Mouse (Mus musculus) cerebellum, postnatal 25 days (tissue): ENCODE measurements at regions not wholly inside any gene's neighbourhood (a gene's known extent, or its start where the extent isn't known, plus 50 kb on each side); places are given as distances from the start of the nearest gene placed in this dataset.
"Not testable (repeated sequence)": the region's sequence is repeated elsewhere in the genome, so short reads cannot be mapped to it uniquely, and the experiment has no call there.

Experiments used
- DNase-seq, 2 experiments: peaks; one replicate each; pipeline ENCODE4 v3.0.0; 2021; ENCODE audit warnings: mixed read lengths in 2 of 2

- no peak for DNase-seq
These were observed 241.6 kb downstream of the Enc1 start for GRCm38 (mm10) chr13:97482439-97482946.

- DNase-seq = no peak
These were observed 240.4 kb downstream of the Enc1 start for GRCm38 (mm10) chr13:97481259-97481658.

DNA sequence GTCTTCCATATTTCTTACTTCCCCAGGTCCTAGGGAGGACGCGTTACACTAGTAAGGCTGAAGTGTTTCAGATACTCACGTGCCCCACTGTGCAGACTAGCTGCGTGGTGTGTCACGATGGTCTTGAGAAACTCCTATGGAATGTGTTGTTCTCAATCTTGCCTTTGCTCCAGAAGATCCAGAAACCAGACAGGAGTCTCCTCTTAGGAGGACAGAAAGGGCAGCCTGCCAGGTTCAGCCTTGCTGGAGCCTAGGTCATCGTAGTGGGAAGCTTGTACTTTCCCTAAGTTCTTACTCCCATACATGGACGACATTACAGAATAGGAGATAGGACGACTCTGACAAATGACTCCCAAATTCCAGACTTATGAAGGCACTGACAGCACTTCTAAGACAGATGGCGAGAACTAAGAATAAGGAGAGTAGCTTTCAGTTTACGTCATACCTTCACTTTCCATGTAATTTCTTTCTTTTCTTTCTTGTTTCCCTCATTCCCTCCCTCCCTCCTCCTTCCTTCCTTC, 238.2 kb downstream of the Enc1 start:
- no peak for DNase-seq

GRCm38 (mm10) chr13:97473971-97474365, 233.1 kb downstream of the Enc1 start:
- DNase-seq = peak in 1 of 2 experiments; percentile 22

DNA sequence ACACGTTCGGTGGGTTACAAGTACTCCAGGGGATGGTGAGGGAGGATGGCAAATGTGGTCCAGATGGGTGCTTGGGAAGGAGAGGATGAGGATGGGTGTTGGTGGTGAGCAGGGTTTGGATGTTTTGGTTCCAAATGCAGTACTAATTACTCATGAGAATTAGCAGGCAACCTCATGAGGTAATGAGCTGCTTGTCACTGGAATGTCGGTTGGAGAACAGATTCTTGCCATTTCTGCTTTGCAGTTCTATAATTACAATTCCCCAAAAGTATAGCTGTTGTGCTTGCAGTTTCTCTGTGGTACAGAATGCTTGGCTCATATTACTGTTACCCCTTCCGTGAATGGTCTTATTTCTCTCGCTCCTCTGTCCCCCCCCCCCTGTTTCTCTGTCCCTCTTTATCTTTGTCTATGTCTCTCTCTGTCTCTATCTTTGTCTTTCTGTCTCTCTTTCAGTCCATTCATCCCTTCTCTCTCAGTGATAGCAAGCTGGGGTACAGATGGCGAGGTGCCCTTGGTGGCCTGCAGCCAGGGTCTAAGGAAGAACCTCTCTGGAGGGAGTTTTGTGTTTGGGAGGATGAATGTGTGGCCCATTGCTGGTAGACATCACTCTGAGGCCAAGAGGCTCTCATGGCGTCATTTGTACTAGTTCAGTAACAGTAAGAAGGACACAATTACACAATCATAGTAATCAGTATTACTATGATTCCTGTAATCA, 232.5 kb downstream of the Enc1 start:
- peak in 1 of 2 experiments; percentile 9 for DNase-seq

DNA sequence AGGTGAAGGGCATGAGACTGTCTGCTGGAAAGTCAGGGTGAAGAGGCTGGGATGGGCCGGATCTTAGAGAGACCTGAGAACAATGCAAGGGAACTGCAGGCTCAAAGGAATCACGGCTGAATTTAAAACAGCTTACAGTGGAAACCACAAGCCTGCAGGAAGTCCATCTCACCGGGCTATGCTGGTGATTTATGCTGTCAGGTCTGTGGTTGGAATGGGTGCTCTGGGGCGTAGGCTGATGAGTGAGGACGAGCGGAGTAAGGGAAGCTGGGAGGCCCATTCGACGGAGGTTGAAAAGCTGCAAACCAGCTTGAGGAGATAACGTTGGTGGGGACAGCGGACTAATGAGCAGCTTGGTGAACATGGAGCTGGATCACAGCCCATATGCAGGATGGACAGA, 229.1 kb downstream of the Enc1 start:
- no peak for DNase-seq

GRCm38 (mm10) chr13:97468874-97469593, 228.1 kb downstream of the Enc1 start:
- no peak for DNase-seq

- not testable (repeated sequence) for DNase-seq
These were observed 225.7 kb downstream of the Enc1 start for GRCm38 (mm10) chr13:97466585-97466984.

- no peak for DNase-seq
These were observed 222.9 kb downstream of the Enc1 start for GRCm38 (mm10) chr13:97463798-97464197.

GRCm38 (mm10) chr13:97462884-97463235, 222.0 kb downstream of the Enc1 start:
- no peak for DNase-seq

GRCm38 (mm10) chr13:97462110-97462883, 221.4 kb downstream of the Enc1 start:
- DNase-seq = no peak

DNA sequence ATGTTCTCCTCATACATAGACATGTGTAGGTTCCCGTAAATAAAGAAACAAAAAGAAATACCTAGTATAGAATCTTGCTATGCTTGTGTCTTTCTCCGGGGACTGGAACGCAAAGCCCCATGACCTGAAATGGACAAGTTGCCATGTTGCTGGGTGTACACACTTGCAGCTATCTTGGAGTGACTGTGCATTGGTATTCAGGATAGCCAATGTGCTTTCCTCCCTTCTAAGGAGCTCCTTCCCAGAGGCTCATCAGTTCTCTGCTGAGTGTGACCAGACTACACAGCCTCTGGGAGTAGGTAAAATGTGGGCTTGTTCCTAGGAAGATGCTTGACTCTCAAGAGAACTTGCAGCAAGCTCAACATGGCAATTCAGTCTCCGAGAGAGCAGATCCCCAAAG, 220.3 kb downstream of the Enc1 start:
- no peak for DNase-seq

- no peak for DNase-seq
These were observed 218.2 kb downstream of the Enc1 start for GRCm38 (mm10) chr13:97459106-97459505.

- no peak for DNase-seq
These were observed 215.1 kb downstream of the Enc1 start for GRCm38 (mm10) chr13:97455961-97456360.

DNA sequence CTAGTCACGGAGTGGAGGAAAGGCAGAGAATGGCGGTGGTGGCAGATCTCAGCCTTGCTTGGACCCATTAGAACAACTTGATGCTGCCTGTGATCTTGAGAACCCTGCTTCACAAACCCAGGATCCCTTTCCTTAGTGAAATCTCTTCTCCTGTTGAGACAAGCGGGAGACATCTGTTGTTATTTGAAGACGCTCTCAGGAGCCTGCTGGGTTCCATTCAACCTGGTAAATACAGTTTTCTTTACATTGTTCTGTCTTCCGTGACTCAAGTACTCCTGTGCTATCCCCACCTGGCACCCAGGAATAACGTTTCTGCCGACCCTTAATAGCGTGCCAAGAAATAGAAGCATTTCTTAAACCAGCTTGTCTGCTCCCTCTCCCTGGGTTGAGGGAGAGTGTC, 213.8 kb downstream of the Enc1 start:
- DNase-seq = no peak

DNA sequence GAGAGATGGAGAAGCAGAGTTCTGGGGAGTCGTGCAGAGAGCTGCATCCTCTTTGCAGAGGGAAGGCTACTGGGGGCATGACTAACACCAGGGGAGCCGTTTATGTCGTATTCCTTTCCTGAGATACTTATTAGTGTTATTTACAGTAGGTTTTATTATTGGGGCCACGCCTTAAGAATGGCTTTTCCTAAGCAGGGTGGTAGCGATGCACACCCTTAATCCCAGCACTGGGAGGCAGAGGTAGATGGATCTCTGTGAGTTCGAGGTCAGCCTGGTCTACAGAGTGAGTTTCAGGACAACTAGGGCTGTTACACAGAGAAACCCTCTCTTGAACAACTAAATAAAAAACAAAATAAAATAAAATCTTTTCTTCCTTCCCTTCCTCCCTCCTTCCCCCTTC, 212.6 kb downstream of the Enc1 start:
- DNase-seq = no peak

DNA sequence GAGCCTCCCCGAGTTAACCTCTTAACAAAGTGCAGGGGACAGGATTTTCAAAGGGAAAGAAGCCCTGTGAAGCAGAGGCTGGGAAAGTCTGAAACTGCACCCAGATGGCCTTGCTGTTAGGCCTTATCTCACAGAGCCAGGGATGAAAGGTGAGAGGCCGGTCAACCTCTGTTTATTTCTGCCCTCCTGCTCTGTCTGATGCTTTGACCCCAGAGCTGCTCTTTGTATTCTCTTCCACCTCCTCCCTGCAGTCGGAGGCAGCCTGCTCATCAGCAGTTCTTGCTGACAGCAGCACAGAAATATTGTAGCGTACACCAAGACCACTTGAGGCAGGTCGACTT, 212.2 kb downstream of the Enc1 start:
- DNase-seq = no peak

- DNase-seq = no peak
These were observed 211.6 kb downstream of the Enc1 start for GRCm38 (mm10) chr13:97452386-97453089.

DNA sequence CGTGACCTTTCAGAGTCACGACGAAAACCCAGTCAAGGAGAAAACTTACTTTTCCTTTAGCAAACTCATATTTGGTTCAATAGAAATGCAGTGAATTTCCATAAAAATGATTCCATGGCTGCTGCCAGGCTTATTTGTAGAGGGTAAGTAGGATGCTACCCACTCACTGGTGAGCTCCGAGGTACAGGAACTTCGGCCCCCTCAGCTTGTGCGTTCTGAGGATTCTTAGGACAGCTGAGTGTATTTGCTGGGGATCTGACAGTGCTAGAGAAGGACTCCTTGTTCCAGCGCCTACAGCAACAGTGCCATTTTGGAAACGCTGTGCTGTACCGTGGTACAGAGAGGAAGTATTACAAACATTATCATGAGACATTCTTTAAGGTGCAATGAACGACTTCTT, 210.4 kb downstream of the Enc1 start:
- no peak for DNase-seq

GRCm38 (mm10) chr13:97448123-97448522, 207.2 kb downstream of the Enc1 start:
- no peak for DNase-seq

DNA sequence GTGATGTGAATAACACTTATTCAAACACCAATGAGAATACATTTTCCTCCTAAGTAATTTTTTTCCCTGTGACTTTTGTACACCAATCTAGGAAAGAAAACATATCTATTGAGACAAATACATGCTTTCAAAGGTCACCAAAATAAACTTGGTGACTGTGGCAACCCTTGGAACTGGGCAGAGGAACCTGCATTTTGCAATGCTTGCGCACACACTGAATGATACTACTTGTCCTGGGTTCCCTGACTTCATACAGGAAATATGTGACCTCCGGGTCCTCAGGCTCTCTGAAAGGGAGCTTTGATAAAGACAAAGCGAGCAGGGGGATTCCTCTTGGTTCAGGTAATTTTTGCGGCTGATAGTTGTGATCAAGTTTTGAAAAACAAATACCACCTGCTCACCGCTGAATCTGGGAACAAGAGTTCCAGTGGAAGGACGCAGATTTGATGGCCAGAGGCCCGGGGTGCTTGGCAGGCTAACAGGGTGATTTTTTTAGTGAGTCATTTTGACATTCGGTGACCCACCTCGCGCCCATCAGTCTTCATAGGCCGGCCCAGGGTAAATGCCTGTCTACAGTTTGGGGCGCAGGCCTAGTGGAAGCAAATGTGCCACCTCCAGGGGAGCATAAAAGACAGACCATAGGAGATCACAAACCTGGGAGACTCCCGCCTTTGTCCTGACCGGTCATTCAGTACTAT, 203.0 kb downstream of the Enc1 start:
- DNase-seq = no peak

GRCm38 (mm10) chr13:97442806-97443205, 201.9 kb downstream of the Enc1 start:
- DNase-seq = no peak
